Mouse (Mus musculus) c-Kit-positive CD71-negative TER-119-negative erythroid progenitor cells, embryonic 14.5 days (primary cell): ENCODE data around the gene Bbs12.

Experiments
- DNase-seq: peaks from one replicate; pipeline ENCODE4 v3.0.0-alpha.2; 2013; ENCODE audit warnings: low read depth

The Bbs12 gene

DNA sequence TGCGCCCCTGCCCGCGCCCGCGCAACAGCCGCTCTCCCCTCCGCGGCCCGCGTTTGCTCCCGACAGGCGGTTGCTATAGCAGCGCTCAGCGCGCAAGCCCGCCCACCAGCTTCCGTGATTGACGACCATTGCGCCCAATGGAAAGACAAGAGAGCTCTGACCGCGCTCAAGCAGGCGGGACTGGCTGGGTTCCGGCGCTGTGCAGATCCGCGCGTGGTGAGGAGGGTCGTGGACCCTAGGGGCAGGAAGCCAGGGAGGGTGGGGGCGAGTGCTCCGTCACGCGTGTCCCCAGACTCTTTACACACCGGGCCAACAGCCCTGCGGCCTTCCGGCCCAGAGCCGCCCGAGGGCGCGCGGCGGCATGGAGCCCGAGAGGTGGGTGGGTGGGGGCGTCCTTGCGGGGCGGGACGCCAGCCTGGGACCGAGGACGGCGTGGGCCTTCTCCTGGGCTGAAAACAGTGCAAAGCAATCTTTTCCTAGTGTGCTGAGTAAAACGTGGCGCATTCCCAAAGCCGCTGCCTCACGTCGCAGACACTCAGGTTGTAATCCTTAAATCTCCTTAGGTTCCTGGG lies at the start of gene Bbs12, which contains the start of gene Cetn4:
Gene Bbs12, plus strand, starts transcription at position 185 of the 572 bp plus-strand sequence.
Gene Cetn4, minus strand, starts transcription at position 339 of the 572 bp plus-strand sequence.
- peak; percentile 85 for DNase-seq

DNA sequence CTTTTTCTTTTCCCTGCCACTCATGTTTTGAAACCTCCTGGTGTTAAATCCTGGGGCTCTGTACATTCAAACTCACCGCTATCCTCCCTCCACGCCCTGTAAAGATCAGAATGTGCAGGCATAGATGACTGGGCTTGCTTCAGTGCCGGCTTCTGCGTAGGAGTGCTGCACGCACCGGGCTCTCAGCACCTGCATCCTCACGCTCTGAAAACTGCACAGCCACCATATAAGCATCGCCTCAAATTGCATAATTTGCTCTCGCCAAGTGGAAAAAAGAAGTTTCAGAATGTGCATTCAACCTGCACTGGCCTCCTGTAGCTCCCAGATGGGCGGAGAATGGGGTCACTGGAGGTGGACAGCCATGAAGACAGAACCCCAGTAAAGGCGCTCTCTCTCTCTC lies 44.0 kb upstream of the Bbs12 start:
- no peak for DNase-seq

DNA sequence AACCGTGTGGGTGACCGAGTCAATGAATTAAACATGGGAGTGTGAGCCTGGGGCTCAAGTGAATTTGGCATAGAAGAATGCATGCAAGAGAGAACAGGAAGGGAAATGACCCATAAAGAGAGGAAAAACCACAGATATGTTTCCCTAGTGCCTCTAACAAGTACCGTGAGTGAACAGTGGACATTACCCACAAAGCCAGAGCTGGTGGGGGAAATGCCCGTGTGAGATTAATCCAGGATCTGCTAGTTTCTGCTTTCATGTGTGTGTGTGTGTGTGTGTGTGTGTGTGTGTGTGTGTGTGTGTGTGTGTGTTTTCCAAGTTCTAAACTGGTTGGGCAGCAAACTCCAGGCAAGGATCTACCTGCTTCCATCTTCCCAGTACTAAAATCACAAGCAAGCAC lies 42.4 kb upstream of the Bbs12 start:
- DNase-seq, result no peak

DNA sequence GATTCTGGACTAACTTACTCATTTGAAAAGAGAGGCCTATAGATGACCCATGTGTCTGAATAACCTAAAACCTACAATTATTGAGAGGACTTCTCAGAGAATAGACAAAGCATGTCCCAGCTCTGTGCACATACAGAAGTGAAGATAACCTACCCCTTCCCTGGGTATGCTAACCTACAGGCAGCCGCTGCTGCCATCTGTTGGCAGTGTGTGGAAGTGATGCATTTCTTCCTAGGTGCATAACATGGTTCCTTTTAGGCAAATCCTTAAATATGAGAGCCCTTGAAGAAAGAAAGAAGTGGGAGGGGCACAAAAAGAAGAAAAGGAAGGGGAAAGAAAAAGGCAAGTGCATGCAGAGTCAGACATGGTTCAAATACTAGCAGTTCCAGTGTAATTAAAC lies 41.1 kb upstream of the Bbs12 start:
- DNase-seq, result peak; percentile 61

DNA sequence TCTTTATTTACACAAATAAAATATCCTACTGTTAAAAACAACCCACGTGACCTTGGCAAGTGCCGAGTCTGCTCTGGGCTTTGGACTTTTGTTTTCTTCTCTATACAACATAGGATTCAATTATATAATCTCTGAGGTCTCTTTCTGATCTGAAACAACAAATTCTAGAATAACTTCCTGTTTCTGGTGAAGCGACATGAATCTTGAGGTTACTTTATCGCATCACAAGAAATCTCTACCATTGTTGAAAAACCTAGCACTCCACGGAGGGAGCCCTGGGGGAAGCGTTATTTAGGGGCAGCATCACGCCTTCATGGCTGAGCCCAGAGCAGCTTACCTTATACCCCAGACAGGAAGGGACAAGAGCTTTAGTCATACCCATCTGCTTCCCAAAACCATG lies 39.3 kb upstream of the Bbs12 start:
- no peak for DNase-seq

DNA sequence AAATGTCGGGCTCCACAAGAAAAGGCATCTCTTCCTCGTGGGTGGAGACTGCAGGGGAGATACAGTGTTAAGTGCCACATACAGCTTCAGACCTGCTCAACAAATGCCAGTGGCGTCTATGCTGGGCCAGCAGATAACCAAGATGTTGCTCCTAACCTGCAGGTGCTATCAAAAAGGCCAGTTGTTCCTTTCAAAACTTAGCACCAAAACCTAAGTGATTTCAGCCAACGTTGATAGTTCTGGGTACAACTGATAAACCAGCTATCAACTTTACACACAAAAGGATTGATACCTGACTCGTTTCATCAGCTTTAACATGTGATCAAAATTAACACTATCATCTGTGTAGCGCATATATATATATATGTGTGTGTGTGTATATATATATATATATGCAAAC lies 37.7 kb upstream of the Bbs12 start:
- DNase-seq, result no peak

DNA sequence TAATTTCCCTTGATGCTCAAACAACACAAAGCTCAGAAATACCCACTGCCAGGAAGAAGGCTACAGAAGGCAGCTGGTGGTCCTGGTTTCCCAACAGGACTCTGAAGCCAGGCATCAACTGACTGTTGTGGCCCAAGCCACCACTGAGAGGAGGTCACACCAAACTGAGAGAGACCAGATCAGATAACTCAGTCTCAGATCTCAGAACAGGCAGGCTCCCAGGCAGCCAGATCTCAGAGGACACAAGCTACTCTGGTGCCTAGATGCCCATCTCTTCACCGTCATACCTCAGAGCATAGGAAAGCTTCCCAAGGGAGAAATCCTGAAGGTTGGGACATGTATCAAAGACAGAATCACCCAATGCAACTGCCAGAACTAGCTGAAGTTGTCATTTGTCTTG lies 32.1 kb upstream of the Bbs12 start:
- DNase-seq, result no peak

DNA sequence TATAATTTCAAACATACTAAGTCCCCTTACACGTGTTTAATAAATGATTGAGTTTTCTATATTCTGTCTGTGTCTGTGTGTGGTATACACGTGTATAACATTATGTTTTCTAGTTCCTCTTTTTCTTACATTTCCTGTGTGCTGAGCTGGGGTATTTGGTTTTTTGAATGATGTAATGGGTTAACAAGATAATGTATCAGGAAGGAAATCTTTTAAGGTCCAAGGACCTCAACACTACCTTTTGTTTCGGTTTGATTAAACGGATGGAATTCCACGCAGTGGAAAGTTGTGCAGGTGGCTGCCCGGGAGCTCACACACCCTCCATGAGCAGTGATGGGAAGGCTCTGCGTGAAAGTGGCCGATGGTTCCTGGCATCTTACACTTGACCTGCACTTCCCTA lies 31.5 kb upstream of the Bbs12 start:
- DNase-seq, result no peak

DNA sequence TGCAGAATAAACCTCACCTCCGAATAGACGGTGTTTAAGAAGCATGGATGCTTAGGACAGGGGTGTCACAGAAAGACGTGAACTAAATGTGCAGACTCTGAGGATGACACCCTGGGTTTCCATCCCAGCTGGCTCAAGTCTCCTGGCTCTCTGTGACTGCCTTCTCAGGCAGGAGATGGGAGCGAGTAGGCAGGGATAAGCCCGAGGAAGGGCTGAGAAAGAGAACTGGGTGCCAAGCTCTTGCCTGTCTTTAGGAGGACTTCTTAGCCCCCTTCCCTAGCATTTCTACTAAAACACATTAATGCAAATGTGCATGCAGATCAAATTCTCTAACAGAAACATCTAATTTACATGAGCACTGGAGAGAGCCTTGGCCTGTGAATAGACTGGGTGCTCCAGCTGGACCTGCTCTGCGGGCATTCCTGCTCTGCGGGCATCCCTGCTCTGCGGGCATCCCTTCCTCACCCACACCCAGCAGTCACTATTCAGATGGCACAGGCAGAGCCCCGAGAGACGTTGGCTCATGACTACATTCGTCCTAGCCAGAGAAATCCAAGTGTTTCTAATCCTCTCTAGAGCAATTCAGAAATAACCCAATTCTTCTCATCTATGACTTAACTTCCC lies 29.9 kb upstream of the Bbs12 start:
- DNase-seq, result no peak

DNA sequence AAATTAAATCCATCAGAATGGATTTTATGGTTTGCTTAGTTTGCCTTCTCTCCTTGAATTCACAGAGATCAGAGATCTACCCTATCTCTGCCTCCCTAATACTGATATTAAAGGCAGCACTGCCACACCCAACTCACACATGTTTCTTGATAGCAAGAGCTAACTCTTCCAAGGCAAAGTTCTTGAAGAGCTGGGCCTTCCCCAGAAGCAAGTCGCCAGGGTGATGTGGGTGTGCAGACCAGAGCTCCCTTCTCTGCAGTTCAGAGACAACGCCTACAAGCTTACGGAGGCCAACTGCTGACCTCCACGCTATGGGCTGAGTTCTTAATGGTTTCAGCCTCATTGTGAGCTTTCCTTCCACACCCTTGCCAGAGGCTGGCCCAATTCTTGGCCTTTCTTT lies 29.1 kb upstream of the Bbs12 start:
- no peak for DNase-seq

DNA sequence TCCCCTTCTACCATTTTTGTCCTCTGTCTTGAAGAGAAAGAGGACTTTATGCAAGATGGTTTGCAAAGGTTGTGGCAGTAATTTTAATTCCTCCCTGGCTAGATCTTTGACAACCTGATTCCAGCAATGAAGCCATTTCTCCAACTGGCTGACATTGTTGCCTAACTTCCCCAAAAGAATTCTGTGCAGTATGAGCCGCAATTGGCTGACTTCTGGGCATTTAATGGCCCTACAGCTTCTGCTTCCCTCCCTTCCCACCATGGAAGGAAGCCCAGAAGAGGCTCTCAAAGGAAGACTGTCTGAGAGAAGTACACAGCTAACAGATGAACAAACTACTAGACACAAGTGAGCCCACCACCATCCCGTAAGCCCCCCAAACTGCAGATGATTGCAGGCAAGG lies 23.1 kb upstream of the Bbs12 start:
- no peak for DNase-seq

DNA sequence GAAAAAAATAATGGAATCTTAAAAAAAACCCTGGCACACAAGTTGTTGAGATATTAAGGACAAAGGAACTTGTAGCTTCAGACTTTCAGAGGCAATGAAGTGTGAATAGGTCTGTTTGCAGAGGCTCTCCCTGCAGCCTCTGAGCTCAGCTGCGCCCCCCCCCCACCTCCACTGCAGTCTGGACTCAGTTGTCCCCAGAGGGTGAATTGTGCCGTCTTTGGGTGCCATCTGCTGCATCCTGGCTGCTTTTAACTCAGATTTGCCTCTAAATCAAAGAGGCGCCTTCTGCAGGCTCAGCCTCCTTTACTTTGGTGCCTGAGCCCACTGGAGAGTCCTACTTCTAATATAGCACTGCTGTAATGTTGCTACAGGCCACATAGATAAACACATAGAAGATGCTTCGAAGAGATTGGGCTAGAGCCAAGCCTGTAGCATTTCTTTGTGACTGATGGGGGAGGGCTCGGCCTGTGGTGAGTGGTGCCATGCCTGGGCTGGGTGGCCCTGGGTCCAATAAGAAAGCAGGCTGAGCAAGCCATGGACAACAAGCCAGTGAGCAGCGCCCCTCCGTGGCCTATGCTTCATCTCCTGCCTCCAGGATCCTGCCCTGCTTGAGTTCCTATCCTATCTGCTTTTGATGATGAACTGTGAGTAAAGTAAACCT lies 21.3 kb upstream of the Bbs12 start:
- DNase-seq, result no peak

DNA sequence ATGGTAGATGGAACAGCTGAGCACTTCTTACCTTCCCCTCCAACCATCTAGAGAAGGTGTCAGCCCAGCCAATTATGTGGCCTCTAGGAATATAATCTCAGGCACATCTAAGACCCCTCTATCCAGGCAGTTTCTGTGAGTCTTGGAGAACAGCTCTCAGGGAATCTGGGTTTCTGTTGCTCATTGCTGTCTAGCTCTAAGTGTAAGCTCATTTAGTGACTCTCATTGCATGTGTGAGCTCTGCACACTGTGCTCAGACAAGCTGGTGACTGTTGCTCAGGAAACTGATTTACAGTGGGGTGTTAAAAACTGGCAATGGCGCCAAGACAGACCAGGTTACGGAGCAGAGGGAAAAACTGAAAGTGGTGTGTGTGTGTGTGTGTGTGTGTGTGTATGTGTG lies 20.4 kb upstream of the Bbs12 start:
- no peak for DNase-seq

DNA sequence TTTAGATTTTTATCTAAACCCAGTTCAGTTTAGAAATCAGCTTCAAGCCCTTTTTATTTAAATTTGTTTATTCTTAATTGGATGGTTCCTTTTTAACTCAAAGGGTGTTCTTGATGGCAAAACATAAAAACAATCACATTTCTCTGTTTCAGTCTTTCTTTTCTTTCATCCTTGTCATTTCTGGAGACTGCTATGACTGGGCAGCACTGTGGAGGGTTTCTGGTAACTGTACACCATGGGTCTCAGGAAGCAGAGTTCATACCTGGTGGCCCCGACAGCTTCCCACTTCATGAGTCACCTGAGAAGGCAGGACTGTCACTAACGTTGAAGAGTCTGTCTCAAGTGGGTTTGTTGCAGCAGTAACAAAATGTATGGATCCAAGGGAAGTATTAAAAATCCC lies 19.7 kb upstream of the Bbs12 start:
- DNase-seq, result no peak

DNA sequence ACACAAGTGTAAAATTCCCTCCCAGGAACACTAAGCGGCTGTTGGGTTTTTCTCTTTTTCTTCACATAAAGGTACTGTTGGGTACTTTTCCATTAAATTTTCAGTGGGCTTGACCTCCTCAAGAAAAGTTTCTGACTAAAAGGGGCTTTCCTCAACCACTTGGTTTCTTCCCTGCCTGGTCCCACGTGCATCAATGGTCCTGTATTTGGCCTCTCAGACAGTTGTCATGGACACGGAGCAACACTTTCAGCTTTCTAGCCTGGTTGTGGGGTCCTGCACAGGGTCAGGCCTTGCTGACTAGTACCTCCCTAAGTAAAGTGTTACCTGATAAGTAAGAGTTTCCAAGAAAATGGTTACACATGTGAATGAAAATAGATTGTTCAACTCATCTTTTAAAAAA lies 12.9 kb upstream of the Bbs12 start:
- no peak for DNase-seq

DNA sequence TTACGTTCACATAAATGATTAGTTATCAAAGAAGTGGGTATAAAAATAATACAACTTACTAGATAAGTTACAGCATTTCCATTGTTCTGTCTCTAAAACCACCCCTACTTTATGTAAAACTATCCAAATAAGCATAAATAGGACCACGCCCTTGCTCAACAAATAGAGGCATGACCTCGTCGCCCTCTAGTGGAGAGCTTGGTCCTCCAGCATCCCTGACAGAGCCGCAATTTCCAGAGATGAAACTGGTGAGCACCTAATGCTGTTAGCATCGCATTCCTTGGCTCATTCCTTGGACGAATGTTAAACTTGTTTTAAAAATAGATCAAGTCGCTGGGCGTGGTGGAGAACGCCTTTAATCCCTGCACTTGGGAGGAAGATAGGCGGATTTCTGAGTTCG lies 9.7 kb upstream of the Bbs12 start:
- DNase-seq, result no peak

DNA sequence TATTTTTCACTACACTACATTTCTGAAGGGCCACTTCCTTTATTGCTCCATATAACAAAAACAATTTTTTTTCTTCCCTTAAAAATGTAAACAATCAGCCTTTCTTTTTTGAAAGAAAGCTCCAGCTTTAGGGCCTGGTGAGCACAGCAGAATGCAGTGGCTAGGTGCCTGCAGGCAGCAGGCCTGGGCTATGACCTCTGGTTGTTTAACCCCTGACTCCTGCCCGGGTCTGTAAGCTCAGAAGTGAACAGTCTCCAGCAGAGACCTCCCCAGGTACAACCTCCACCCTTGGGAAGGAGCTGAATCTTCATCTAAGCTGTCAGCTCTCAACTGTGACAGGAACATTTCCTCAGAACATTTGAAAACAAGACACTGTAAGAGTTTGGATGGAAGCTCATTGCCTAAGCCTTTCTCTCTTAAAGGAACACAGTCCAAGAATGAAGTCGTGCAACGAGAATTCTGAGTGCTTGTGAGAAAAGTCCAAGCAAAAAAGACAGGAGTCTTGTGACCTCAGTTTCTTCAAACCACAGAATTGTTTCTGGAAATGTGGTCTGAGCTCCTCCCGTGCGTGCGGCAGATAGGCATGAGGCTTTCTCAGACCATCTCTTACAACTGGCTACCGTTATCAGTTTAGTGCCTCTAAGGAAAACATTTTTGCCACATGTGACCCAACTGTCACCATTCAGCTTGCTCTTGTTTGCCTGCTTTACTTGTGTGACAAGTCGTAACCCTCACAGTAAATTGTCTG lies 8.8 kb upstream of the Bbs12 start:
- no peak for DNase-seq

DNA sequence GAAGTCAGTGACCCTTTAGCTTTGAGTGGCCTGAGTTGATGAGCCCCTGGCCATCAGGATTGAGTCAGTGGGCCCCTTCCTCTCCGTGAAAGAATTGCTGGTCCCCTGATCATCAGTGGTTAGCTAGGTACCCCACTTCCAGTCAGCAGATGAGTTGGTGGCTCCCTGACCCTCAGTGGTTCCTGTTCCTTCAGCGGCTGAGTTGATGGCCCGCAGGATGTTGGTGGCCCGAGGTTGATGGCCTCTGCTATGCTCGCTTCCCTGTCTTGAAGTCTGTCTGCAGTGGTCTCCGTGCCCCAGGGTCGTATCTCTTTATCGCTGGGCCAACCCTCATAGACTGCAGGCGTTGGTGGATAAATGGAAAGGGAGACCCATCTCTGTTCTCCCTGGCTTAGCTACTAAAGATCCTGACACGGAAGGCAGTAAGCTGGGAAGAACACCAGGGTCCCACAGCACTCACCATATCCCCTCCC lies 421 bp upstream of the Bbs12 start:
- DNase-seq, result no peak

DNA sequence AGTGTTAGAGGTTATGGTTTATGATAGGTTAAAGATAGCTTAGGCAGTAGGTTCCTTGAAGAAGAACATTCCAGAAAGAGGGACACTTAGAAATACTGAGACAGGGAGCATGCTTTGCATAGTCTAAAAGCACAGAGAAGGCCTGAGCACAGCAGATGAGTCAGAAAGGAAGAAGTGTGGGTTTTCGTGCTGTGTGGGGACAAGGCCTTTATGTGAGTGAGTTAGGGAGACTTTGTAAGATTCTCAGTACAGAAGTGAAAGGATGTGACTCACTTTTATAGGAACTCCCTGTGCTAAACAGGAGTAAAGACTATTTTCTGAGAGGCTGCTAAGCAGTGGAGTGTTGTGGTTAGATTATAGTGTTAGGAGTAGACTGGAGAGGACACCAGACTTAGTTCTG lies 1.0 kb downstream of the Bbs12 start:
- DNase-seq, result no peak

DNA sequence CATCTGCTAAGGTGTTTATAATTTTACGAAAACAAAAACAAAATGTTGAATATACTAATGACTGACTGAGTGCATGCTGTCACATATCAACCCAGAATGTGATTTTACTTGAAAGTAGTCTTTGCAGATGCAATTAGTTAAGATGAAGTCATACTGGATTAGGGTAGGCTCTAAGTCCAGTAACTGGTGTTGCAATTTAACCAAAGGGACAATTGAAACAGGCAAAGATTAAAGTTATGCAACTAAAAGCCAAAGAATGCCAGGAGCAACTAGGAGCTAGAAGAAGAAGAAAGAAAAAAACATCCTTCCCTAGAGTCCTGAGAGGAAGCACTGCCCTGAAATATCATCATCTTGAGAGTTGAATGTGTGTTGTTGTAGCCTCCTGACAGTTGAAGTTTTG lies 3.9 kb downstream of the Bbs12 start:
- DNase-seq, result no peak

DNA sequence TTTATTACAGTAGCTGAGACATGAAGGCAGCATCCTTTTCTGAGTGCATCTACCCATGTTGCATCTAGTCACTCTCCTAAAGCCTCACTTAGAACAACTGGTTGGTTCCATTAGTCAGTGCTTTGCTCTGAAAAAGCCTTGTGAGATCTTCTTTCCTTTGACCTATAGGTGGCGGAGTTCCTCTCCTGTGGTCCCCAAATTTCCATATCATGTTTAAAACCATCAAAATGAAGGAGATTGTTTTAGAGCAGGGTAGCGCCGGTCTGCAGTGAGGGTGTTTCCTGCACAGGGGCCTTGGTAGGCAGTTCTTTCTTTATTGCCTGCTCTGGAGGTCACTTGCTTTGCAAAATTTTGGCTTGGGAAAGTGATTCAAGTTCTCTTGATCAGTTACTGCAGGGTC lies 12.0 kb downstream of the Bbs12 start:
- no peak for DNase-seq

DNA sequence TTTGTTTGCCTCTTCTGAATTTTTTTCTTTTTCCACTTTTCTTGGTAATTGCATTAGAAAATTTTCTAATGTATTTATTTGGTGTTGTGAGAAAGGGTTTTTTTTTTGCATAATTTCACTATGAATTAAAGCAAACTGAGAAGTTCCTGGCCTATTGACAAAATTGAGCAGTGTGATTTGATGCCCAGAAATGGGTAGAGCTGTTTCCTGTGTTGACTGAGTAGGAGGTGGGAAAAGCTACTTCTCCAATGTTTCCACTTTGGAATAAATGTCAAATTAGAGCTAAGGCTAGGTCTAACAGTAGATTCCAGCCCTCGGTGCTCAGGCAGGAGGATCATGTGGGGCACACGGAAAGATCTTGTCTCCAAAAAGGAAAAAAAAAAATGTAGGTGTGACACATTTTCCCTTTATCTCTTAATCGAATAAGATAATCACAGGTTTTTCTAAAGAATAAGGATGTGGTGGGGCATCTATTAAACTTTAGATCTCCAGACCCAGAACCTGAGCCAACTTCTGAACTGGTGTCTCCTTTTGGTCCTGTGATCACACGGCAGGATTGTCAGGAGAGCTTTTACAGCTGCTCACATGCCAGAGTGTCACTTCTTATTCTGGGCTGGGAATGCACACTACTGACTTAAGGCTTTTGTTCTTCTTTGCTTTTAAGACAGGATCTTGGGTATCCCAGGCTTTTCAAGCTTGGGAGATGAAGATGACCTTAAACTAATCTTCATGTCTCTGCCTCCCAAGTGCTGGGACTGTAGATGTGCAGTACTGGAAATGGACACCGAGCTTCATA lies 13.2 kb downstream of the Bbs12 start:
- DNase-seq, result no peak
